Mouse (Mus musculus): ENCODE data around the gene Naxe. TPM values are rescaled to one million over a fixed set of nuclear protein-coding genes. Genes with fewer than 3 reads are reported as not detected.

The Naxe gene
- polyA plus RNA-seq, 1 experiment from 2014 or later, result 137 TPM

GRCm38 (mm10) chr3:88057030-88057429 is 1.3 kb downstream of the Naxe start:
- WGBS, result 84% methylated on average over 6 of the region's 6 CpGs
- Histone ChIP-seq H3K27me3 (no peaks in the 10 kb centered on the region), H3K9me3 (replicated peaks) (no peaks in the 10 kb centered on the region), H3K4me2 (peak overlapping the region; percentile 74), H3K9ac (peak overlapping the region; percentile 89), H3K4me1 (replicated peaks) (peaks cover 13% of the 10 kb centered on the region), H3K4me3 (peak overlapping the region; percentile 88), H3K36me3 (peaks cover 33% of the 10 kb centered on the region), H3K27ac (no peak overlapping the region)
- no peak for ATAC-seq (replicated peaks; ENCODE audit: insufficient number of reproducible peaks, insufficient read depth, low FRiP score, low read depth)

DNA sequence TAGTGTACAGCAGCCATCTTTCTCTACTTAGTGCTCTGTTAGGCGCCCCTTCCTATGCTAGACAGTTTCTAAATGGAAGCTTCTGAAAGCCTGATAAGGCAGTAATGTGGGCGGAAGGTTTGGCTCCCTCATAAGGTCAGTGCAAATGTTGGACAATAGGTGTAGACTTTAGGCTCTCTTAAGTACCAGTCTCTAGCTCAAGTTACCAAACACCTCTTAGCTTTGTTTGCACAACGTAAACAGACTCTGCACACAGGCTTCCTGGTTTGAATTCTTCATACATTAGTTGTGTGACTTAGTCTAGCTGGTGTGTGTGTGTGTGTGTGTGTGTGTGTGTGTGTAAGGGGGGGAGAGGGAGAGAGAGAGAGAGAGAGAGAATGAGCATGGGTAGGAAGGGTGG is 8.8 kb downstream of the Naxe start:
- Histone ChIP-seq H3K4me3 (no peak overlapping the region), H3K4me2 (no peak overlapping the region), H3K36me3 (peaks cover 24% of the 10 kb centered on the region), H3K9me3 (replicated peaks) (no peaks in the 10 kb centered on the region), H3K9ac (no peak overlapping the region), H3K27me3 (no peaks in the 10 kb centered on the region), H3K4me1 (replicated peaks) (no peaks in the 10 kb centered on the region), H3K27ac (no peak overlapping the region)
- WGBS, result 54% methylated on average over 3 of the region's 3 CpGs
- no peak for ATAC-seq (replicated peaks; ENCODE audit: insufficient number of reproducible peaks, insufficient read depth, low FRiP score, low read depth)

DNA sequence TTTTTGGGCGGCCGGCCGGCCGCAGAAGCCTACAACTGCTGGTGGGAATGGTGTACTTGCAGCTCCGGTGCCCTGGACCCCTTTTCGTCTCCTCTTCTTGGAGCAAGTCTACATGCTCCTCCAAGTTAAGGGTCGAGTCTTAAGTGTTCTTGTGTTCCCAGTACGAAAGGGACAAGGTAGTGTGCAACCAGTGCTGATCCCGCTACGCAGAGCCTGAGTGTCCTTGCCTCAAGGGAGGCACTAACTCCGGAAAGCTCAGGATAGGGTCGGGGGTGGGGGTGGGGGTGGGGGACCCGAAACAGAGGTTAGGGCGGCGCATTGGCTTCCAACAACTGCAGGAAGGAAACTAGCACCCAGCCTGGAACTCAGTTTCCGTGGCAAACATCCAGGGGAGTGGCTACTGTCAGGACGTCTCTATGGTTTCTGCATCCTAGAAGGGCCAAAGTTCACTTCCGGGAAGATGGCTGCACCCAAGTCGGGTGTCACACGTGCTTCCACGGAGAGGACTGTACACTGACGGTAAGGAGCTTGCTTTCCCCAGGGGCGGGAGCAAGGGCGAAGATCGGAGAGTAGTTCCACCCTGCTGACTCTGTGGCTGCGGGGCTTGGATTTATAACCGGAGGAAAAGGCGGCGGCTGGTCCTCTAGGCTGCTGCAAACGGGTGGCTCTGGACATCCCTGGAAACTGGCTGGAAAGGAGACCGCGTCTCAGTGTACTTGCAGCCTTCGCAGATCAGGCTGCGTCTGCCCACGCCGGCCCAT is 15.5 kb downstream of the Naxe start, which contains the start of gene Gpatch4:
Gene Gpatch4, plus strand, starts transcription at position 448 of the 761 bp plus-strand sequence.
- 8% methylated on average over 36 of the region's 36 CpGs for WGBS

DNA sequence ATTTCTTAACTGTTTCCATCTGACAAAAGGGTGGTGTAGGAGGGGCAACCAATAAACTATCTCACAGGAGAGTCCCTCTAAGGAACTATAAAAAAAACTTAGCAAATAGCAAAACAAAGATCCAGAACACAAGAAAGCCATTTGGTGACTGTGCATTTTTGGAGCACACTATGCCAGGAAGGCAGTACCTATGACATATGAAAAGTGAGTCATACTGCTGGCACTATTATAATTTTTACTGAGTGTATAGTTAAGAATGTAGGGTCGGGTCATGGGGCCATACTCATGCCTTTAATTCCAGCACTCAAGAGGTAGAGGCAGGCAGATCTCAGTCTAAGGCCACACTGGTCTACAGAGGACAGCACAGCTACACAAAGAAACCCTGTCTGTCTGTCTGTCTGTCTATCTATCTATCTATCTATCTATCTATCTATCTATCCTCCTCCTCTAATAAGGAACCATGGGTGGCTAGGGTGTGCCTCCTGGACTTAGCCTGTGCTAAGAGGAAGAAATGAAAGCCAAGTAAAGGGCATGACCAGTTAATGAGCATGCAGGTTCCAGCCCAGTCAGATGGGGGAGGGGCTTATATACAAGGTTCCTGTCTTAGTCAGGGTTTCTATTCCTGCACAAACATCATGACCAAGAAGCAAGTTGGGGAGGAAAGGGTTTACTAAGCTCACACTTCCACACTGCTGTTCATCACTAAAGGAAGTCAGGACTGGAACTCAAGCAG is 22.6 kb downstream of the Naxe start:
- no peak overlapping the region for H3K4me2 ChIP-seq
- H3K4me3 ChIP-seq, result no peak overlapping the region
- peaks cover 61% of the 10 kb centered on the region for H3K27me3 ChIP-seq
- peaks cover 2% of the 10 kb centered on the region; the same call in 1 of the 2 replicates for H3K4me1 ChIP-seq (replicated peaks)
- no peak overlapping the region for H3K9ac ChIP-seq
- no peaks in the 10 kb centered on the region for H3K9me3 ChIP-seq (replicated peaks)
- no peak for ATAC-seq (replicated peaks; ENCODE audit: insufficient number of reproducible peaks, insufficient read depth, low FRiP score, low read depth)
- no peak overlapping the region for H3K27ac ChIP-seq
- 54% methylated on average over 1 of the region's 1 CpGs for WGBS
- no peaks in the 10 kb centered on the region for H3K36me3 ChIP-seq

More for the DNA sequence above, 15.5 kb downstream of the Naxe start, which contains the start of gene Gpatch4:
- Histone ChIP-seq H3K36me3 (no peaks in the 10 kb centered on the region), H3K9ac (peak within 1 kb of the TSS; percentile 59), H3K4me1 (replicated peaks) (peaks cover 10% of the 10 kb centered on the region), H3K9me3 (replicated peaks) (no peaks in the 10 kb centered on the region), H3K27me3 (peaks cover 22% of the 10 kb centered on the region), H3K27ac (peak within 1 kb of the TSS; percentile 45), H3K4me3 (peak within 1 kb of the TSS; percentile 70), H3K4me2 (peak within 1 kb of the TSS; percentile 80)
- peak; percentile 88 for ATAC-seq (replicated peaks; ENCODE audit: insufficient number of reproducible peaks, insufficient read depth, low FRiP score, low read depth)

- Histone ChIP-seq H3K4me2 (no peak overlapping the region), H3K4me1 (replicated peaks) (peaks cover 5% of the 10 kb centered on the region; the same call in 1 of the 2 replicates), H3K9ac (no peak overlapping the region), H3K4me3 (no peak overlapping the region), H3K9me3 (replicated peaks) (no peaks in the 10 kb centered on the region), H3K27ac (no peak overlapping the region), H3K36me3 (no peaks in the 10 kb centered on the region), H3K27me3 (peaks cover 54% of the 10 kb centered on the region)
- WGBS, result 50% methylated on average over 5 of the region's 5 CpGs
- ATAC-seq (replicated peaks; ENCODE audit: insufficient number of reproducible peaks, insufficient read depth, low FRiP score, low read depth), result no peak
Measured at GRCm38 (mm10) chr3:88033506-88033905, 24.8 kb downstream of the Naxe start.

DNA sequence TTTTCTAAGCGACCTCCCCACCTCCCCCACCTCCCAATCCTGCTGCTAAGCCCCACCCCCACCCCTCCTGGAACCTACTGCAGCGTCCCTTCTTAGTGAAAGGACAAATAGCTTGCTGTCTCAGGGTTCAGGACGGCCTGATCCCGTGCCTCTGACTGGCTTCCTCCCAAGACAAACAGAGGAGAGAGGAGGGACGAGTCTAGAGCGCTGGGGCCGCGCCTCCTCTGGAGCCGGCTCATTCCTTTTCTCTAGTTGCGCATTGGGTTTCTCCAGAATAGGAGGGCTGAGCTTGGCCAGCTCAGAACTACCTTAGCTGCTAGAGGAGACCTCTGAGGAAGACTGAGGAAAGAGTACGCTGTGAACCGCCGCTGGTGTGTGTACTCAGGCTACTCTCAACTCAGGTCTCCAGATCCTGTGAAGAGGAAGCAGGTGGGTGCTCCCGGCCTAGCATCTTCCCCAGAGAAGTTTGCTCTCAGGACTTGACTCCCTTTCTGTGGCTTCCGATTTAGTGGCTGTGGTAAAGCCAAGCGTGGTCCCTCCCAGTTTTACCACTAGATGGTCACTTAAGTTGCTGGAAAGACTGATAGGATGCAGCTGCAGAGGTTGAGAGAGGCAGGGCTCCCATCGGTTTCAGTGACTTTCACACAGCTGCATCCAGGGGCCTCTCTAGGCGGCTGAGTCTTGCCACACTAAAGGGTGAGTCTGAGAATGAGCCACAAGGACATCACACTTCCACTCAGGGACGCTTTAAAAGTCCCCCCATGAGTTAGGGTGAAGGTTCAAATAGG is 27.5 kb downstream of the Naxe start:
- ATAC-seq (replicated peaks; ENCODE audit: insufficient number of reproducible peaks, insufficient read depth, low FRiP score, low read depth), result no peak
- Histone ChIP-seq H3K36me3 (no peaks in the 10 kb centered on the region), H3K9ac (no peak overlapping the region), H3K4me3 (no peak overlapping the region), H3K9me3 (replicated peaks) (no peaks in the 10 kb centered on the region), H3K4me2 (peak overlapping the region; percentile 17), H3K27ac (no peak overlapping the region), H3K27me3 (peaks cover 55% of the 10 kb centered on the region), H3K4me1 (replicated peaks) (peaks cover 5% of the 10 kb centered on the region; the same call in 1 of the 2 replicates)
- 16% methylated on average over 19 of the region's 19 CpGs for WGBS

DNA sequence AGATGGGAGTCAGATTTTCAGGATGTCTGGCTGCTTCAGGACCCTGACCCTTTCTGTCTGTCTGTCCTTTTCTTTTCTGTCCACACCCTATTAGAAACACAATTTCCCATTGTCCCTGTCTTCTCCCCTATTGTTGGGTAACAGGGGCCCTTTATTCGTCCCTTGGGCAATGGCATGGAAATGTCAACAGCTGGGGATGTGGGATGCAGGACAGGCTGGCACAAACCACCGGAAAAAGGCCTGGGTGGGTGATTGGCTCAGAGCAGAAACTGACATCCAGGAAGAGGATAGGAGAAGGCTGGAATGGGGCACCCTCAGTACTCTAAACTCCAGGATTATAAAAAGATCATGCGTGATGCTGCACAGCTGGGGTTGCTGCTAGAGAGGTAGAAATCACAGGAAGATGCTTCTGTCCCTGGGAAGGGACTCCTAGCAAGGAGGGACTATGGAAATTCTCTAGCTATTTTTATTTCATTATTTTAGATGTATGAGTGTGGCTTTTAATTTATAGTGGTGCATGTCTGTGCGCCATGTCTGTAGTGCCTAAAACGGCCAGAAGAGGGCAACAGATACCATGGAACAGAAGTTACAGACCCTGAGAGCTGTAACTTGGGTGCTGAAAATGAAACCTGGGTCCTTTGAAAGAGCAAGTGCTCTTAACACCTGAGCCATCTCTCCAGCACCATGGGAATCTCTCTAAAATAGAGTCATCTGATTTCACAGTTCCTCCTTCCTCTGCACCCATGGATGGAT is 30.7 kb downstream of the Naxe start, which contains the start of gene Hapln2:
Gene Hapln2, minus strand, starts transcription at position 150 of the 753 bp plus-strand sequence.
- WGBS, result 48% methylated on average over 5 of the region's 5 CpGs
- Histone ChIP-seq H3K9ac (no peak within 1 kb of the TSS), H3K4me2 (no peak within 1 kb of the TSS), H3K27me3 (peaks cover 75% of the 10 kb centered on the region), H3K9me3 (replicated peaks) (no peaks in the 10 kb centered on the region), H3K36me3 (no peaks in the 10 kb centered on the region), H3K4me3 (no peak within 1 kb of the TSS), H3K4me1 (replicated peaks) (peaks cover 19% of the 10 kb centered on the region), H3K27ac (no peak within 1 kb of the TSS)
- ATAC-seq (replicated peaks; ENCODE audit: insufficient number of reproducible peaks, insufficient read depth, low FRiP score, low read depth), result no peak

DNA sequence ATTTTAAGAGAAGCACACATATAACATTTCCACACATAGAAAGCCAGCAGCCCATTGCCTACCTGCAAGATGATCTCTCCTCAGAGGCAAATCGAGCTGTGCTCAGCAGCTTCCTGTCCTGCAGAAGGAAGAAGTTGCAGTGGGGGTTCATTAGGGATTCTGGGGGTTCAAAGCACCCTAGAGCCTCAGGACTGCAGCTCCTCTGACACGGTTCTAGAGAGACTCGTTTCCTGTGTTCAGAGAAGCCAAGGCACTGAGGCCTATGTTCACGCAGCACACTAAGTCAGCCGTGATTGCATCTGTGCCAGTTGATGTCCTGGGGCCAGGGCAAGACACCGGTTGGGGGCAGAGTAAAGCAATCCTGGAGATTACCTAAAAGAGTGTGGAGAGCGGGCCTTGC is 31.5 kb downstream of the Naxe start:
- 59% methylated on average over 7 of the region's 7 CpGs for WGBS
- H3K9me3 ChIP-seq (replicated peaks), result no peaks in the 10 kb centered on the region
- H3K4me1 ChIP-seq (replicated peaks), result peaks cover 22% of the 10 kb centered on the region
- ATAC-seq (replicated peaks; ENCODE audit: insufficient number of reproducible peaks, insufficient read depth, low FRiP score, low read depth), result no peak
- no peak overlapping the region for H3K9ac ChIP-seq
- no peak overlapping the region for H3K4me2 ChIP-seq
- no peak overlapping the region for H3K4me3 ChIP-seq
- H3K36me3 ChIP-seq, result no peaks in the 10 kb centered on the region
- no peak overlapping the region for H3K27ac ChIP-seq
- peaks cover 75% of the 10 kb centered on the region for H3K27me3 ChIP-seq

DNA sequence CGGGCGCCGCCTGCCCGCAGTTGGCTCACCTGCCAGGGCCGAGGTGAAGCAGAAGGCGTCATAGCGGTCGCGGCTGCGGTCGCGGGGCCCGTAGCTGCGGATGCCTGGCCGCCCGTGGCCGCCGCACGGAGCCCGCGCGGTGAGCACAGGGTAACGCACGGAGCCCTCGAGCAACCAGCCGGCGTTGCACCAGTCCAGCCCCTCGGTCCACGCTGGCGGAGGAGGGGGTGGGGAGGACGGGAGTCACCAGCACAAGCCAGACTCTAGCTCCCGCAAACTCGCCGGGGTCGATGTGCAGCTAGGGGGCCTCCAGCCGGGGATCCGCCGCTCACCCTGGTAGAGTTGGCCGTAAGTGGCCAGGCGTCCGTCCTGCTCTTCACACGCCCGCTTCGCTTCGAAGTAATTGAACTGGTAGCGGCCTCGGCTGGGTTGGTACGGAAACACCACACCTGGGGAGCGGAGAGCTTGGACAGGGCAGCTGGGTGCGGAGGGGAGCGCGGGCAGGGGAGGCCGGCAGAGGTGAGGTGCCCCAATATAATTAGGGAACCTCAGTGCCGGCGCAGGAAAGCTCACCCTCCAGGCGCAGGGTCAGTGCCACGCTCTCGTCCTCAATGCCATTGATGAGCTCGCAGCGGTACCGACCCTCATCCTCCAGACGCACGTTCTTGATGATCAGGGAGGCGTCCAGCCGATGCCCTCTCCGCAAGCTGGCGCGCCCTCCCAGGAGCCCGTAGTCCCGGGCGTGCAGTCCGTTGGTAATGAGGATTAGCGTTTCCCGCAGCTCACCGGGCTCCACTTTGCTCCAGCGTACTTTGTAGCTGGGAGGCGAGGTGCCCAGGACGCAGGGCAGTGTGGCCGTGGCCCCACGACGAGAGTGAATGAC is 34.9 kb downstream of the Naxe start:
- Histone ChIP-seq H3K4me1 (replicated peaks) (peaks cover 17% of the 10 kb centered on the region), H3K27ac (no peak overlapping the region), H3K4me2 (peak overlapping the region; percentile 95), H3K36me3 (no peaks in the 10 kb centered on the region), H3K9me3 (replicated peaks) (no peaks in the 10 kb centered on the region), H3K9ac (peak overlapping the region; percentile 32; the same call in 1 of the 2 replicates), H3K27me3 (peaks cover 80% of the 10 kb centered on the region), H3K4me3 (peak overlapping the region; percentile 57)
- no peak; the same call in none of the 2 replicates for ATAC-seq (replicated peaks; ENCODE audit: insufficient number of reproducible peaks, insufficient read depth, low FRiP score, low read depth)
- WGBS, result under 1% methylated on average over 81 of the region's 81 CpGs

Measured in heart, embryonic 15.5 days (tissue).